Mouse (Mus musculus) liver, postnatal 0 days (tissue): ENCODE measurements around the gene Mob3b. TPM values are rescaled to one million over a fixed set of nuclear protein-coding genes. Genes with fewer than 3 reads are reported as not detected.

Source experiments
- ATAC-seq: fragments of 200-750 bp; cut with Nextera tagmentation; 2 replicates; pipeline ENCODE4 v1.8.0; 2017; ENCODE audit warnings: mild to moderate bottlenecking, moderate library complexity
- DNase-seq: peaks from one replicate; pipeline ENCODE4 v3.0.0-alpha.2; 2016
- H3K27ac ChIP-seq: fragments of 300-500 bp; sonication (generic); 2 replicates; pipeline ENCODE4 v1.5.1; 2014; ENCODE audit warnings: antibody characterized with exemption, moderate library complexity, mild to moderate bottlenecking, low read depth
- H3K27me3 ChIP-seq: fragments of 300-500 bp; sonication (generic); 2 replicates; pipeline ENCODE4 v1.6.1; 2014; ENCODE audit warnings: low read length, control low read depth, mixed read lengths; ENCODE audit not compliant: insufficient read depth
- H3K36me3 ChIP-seq: fragments of 300-500 bp; sonication (generic); replicated peaks from 2 replicates; pipeline ENCODE4 v1.6.1; 2014; ENCODE audit warnings: mild to moderate bottlenecking, control low read depth, low read length, moderate library complexity, mixed read lengths; ENCODE audit not compliant: insufficient read depth
- H3K4me1 ChIP-seq: fragments of 300-500 bp; sonication (generic); 2 replicates; pipeline ENCODE4 v1.6.1; 2014; ENCODE audit warnings: antibody characterized with exemption, mild to moderate bottlenecking, control low read depth; ENCODE audit not compliant: insufficient read depth
- H3K4me2 ChIP-seq: fragments of 300-500 bp; sonication (generic); 2 replicates; pipeline ENCODE4 v1.6.1; 2014; ENCODE audit warnings: low read depth, mild to moderate bottlenecking, low read length, moderate library complexity, mixed read lengths
- H3K4me3 ChIP-seq: fragments of 300-500 bp; sonication (generic); 2 replicates; pipeline ENCODE4 v1.5.1; 2014; ENCODE audit warnings: low read depth, low read length
- H3K9ac ChIP-seq: fragments of 300-500 bp; sonication (generic); replicated peaks from 2 replicates; pipeline ENCODE4 v1.6.1; 2014; ENCODE audit warnings: mild to moderate bottlenecking, moderate library complexity
- H3K9me3 ChIP-seq: fragments of 300-500 bp; sonication (generic); 2 replicates; pipeline ENCODE4 v1.6.1; 2016; ENCODE audit warnings: mild to moderate bottlenecking, control low read depth, low read length, mixed read lengths
- CTCF ChIP-seq: sonication (generic); IDR thresholded peaks from 2 replicates; pipeline ENCODE4 v1.5.1; 2016; ENCODE audit warnings: antibody characterized with exemption, low read depth
- EP300 ChIP-seq: IDR thresholded peaks from 2 replicates; pipeline ENCODE4 v1.6.1; 2016; ENCODE audit warnings: antibody characterized with exemption, low read depth, mild to moderate bottlenecking
- WGBS: fragments of 180-500 bp; shearing (Covaris S2); extraction: QIAGEN DNeasy Blood & Tissue Kit; methylation state at CpG from one replicate; pipeline ENCODE4 v1.1.7; 2014; ENCODE audit not compliant: insufficient replicate concordance; 5-methylcytosine and 5-hydroxymethylcytosine counted together
- polyA plus RNA-seq: library from polyadenylated mRNA; unstranded; fragments of >200 nt; fragmentation: Nextera tagmentation; extraction: Ambion mirVana; gene quantifications from 2 replicates; pipeline ENCODE4 v1.2.1, GENCODE M21; 2015

Gene Mob3b
- polyA plus RNA-seq, 1 experiment from 2014 or later, result 13.6 TPM

DNA sequence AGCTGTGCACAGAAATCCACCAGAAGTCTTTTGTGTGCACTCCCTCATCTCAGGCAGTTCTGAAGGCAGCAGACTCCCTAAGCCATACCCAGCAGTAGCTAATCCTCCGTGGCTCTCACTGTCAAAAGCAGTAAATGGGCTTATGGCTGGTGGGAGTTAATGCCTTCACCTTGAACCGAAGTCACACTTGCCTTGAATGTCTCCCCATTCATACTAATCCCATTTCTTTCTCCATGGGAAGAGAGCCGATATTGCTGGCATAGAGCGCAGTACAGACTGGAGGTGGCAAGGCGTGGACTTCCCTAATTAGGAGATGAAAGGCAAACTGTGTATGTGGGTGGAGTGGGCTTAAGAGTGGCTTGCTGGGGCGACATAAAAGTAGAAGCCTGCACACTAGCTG lies 41.4 kb downstream of the Mob3b start:
- H3K27me3 ChIP-seq, result no peaks in the 10 kb centered on the region
- no peak for ATAC-seq
- WGBS, result 78% methylated on average over 6 of the region's 6 CpGs
- TF ChIP-seq CTCF (no peak), EP300 (no peak)
- no peak overlapping the region for H3K9ac ChIP-seq
- DNase-seq, result no peak
- H3K36me3 ChIP-seq, result no peaks in the 10 kb centered on the region
- no peak overlapping the region for H3K4me2 ChIP-seq
- no peak overlapping the region for H3K27ac ChIP-seq
- H3K4me1 ChIP-seq, result peaks cover 5% of the 10 kb centered on the region; the same call in 1 of the 2 replicates
- H3K4me3 ChIP-seq, result no peak overlapping the region
- H3K9me3 ChIP-seq, result no peaks in the 10 kb centered on the region

DNA sequence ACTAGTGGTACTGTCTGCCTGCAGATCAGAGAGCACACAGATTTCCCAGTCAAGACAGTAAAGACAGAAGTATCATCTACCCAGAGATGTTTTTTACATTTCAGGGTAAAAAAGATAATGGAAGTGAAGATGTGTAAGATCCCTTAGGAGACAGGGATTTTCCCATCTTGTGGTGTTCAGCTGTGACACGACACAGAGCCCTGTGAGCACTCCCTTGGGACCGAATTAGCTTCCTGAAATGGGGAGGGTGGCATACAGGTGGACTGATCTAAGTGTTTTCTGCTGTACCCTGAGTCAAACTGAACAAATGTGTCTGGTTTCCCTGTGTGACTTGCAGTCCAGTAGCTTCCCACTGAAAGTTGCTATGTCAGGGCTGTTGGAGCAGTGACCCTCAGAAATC lies 42.3 kb downstream of the Mob3b start:
- Histone ChIP-seq H3K27ac (no peak overlapping the region), H3K9me3 (no peaks in the 10 kb centered on the region), H3K4me2 (no peak overlapping the region), H3K9ac (no peak overlapping the region), H3K27me3 (no peaks in the 10 kb centered on the region), H3K4me1 (peaks cover 4% of the 10 kb centered on the region; the same call in 1 of the 2 replicates), H3K4me3 (no peak overlapping the region), H3K36me3 (no peaks in the 10 kb centered on the region)
- DNase-seq (no peak), ATAC-seq (no peak)
- TF ChIP-seq CTCF (no peak), EP300 (no peak)
- 74% methylated on average over 2 of the region's 2 CpGs for WGBS

DNA sequence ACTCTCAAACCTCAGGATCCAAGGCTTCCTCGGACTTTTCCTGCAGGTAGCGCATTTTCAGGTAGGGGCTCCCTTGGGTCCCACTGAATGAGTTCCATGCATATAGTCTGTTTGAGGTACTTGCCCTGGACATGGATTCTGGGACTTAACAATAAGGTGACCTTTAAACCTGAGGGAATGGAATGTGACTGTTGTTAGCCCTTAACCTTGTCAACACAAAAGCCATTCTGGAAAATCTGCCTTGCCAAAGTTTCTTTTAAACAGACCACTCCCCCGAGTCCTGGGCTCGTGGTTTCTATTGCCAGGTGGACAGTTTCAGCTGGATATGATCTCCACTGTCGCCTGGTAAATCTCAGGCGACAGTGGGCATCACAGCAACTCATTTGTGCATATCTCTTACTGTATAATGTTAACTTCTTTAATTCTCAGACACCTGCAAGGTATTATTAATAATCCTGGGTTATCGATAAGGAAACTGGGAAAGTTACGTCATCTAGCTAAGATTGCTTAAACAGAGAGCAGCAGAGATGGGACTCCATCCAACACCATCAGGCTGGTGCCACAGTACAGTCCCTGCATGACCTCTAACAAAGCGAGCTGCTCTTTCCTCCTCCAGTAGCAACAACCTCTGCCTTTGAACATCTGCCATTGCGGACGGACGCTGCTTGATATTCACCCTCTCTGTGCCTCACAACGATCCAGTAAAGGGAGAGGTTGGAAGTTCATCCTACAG lies 43.6 kb downstream of the Mob3b start:
- no peak for DNase-seq
- H3K27ac ChIP-seq, result peak overlapping the region; percentile 74
- WGBS, result 57% methylated on average over 13 of the region's 13 CpGs

DNA sequence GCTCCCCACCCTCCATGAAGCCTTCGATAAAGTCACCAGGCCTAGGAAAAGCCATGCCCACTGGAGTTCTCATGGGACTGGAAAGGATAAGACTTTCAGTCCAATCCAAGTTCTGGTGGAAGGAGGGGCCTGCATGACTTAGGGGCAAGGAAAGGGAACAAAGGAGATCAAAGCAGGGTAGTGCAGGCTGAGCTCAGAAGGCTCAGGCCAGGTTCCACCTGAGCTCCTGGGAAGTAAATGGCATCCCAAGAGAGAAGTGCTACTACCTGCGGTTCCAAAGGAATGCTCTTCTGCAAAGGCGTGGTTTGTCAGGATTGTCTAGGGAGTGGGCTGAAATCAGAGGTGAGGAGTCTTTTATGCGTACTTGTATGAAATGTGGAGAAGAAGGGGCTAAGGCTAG lies 44.8 kb downstream of the Mob3b start:
- Histone ChIP-seq H3K4me2 (no peak overlapping the region), H3K9ac (no peak overlapping the region), H3K4me1 (0 out of 2 replicates have a peak, but pooled peaks cover 2% of the 10 kb centered on the region), H3K36me3 (0 out of 2 replicates have a peak, but pooled peaks cover 3% of the 10 kb centered on the region), H3K4me3 (no peak overlapping the region), H3K9me3 (no peaks in the 10 kb centered on the region), H3K27ac (no peak overlapping the region), H3K27me3 (no peaks in the 10 kb centered on the region)
- TF ChIP-seq CTCF (no peak), EP300 (no peak)
- ATAC-seq (no peak), DNase-seq (no peak)
- 84% methylated on average over 4 of the region's 4 CpGs for WGBS

More for the DNA sequence above, 43.6 kb downstream of the Mob3b start:
- Histone ChIP-seq H3K4me2 (peak overlapping the region; percentile 18; the same call in 1 of the 2 replicates), H3K4me1 (0 out of 2 replicates have a peak, but pooled peaks cover 2% of the 10 kb centered on the region), H3K4me3 (no peak overlapping the region), H3K9ac (no peak overlapping the region), H3K27me3 (no peaks in the 10 kb centered on the region), H3K9me3 (no peaks in the 10 kb centered on the region), H3K36me3 (no peaks in the 10 kb centered on the region)
- TF ChIP-seq CTCF (no peak), EP300 (no peak)
- ATAC-seq, result peak; percentile 90

DNA sequence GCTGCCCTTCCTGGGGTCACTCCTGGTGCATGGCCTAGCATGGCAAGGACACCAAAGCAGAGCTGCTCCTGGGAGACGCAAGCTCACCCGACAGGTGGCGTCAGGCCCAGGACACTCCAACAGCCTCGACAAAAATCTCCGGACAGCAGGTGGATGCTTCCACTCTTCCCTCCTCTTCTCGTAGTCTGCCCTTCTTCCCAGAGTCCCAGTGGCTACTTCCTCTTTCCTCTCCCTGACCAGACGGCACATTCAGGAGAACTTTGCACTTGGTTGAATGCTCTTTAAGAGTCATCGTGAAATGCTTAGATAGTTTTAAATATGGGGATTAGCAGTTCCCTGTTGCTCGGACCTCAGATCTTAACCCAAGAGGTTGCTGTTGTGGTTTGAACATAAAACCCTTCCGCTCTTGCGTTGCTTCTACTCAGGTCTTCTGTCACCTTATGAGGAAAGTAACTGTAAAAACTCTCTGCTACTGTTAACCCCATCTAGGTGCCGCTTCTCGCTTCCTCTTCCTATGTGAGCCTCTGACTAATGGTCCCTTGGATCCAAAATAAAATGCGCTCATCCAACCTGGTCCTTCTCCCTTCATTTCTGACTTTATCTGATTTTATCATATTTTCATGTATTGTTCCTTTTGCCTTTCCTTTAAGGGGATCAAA lies 52.0 kb downstream of the Mob3b start:
- no peak for TF ChIP-seq EP300
- TF ChIP-seq CTCF, result no peak
- no peak overlapping the region for H3K4me3 ChIP-seq
- no peak overlapping the region for H3K4me2 ChIP-seq
- ATAC-seq, result no peak
- WGBS, result 63% methylated on average over 14 of the region's 14 CpGs
- DNase-seq, result no peak
- H3K9me3 ChIP-seq, result no peaks in the 10 kb centered on the region
- H3K4me1 ChIP-seq, result peaks cover 5% of the 10 kb centered on the region
- H3K36me3 ChIP-seq, result 0 out of 2 replicates have a peak, but pooled peaks cover 3% of the 10 kb centered on the region
- H3K9ac ChIP-seq, result no peak overlapping the region
- no peaks in the 10 kb centered on the region for H3K27me3 ChIP-seq
- H3K27ac ChIP-seq, result no peak overlapping the region

DNA sequence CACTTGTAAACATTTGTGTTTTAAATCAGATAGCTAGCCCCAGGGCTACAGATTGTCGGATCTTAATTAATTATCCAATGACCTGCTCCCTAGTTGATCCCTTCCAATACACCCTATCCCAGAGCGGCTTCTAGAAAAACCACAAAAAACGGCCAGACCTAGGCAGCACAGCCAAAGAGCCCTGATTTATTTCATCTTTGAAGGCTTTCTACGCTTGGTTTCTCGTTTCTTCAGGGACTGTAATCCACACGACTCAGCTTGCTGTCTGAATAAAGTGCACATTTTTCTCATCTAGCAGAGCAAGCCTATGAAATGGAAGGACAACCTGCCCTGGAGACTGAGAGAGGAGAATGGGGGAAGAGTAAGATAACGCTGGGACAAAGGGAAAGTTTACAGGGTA lies 56.1 kb downstream of the Mob3b start:
- H3K4me1 ChIP-seq, result peaks cover 23% of the 10 kb centered on the region
- no peaks in the 10 kb centered on the region for H3K9me3 ChIP-seq
- TF ChIP-seq EP300, result no peak
- no peak for TF ChIP-seq CTCF
- no peak overlapping the region for H3K27ac ChIP-seq
- no peak overlapping the region for H3K4me2 ChIP-seq
- no peak overlapping the region for H3K9ac ChIP-seq
- no peak for ATAC-seq
- no peak for DNase-seq
- no peaks in the 10 kb centered on the region for H3K27me3 ChIP-seq
- H3K36me3 ChIP-seq, result no peaks in the 10 kb centered on the region
- no peak overlapping the region for H3K4me3 ChIP-seq
- WGBS, result 67% methylated on average over 7 of the region's 7 CpGs
